Mouse (Mus musculus) MEL (cell line): ENCODE data around the gene Fank1. TPM values are rescaled to one million over a fixed set of nuclear protein-coding genes. Genes with fewer than 3 reads are reported as not detected.

Experiments
- DNase-seq: peaks from one replicate; pipeline ENCODE4 v3.0.0; 2011; ENCODE audit warnings: low read depth, low spot score
- H3K27ac ChIP-seq: 2 replicates; pipeline ENCODE4 v1.5.1; 2012; ENCODE audit warnings: low read depth, mild to moderate bottlenecking, control low read depth, low read length, moderate library complexity; ENCODE audit not compliant: control insufficient read depth
- H3K27me3 ChIP-seq, 2 experiments: fragments of 150-350 bp in 1 of 2; sonication (generic) in 1 of 2; 2 replicates each; pipeline ENCODE4 v1.6.1; 2012; ENCODE audit warnings: low read length in 2 of 2, mild to moderate bottlenecking in 2 of 2, improper control_type of control experiment in 1 of 2, moderate library complexity in 1 of 2; ENCODE audit not compliant: insufficient read depth in 2 of 2, control insufficient read depth in 1 of 2
- H3K36me3 ChIP-seq, 2 experiments: 2 replicates each; pipeline ENCODE4 v1.6.1; 2012 to 2014; ENCODE audit warnings: low read length in 2 of 2, improper control_type of control experiment in 1 of 2, inconsistent platforms in 1 of 2, mild to moderate bottlenecking in 1 of 2; ENCODE audit not compliant: insufficient read depth in 2 of 2, control insufficient read depth in 1 of 2
- H3K4me1 ChIP-seq, 2 experiments: fragments of 150-350 bp in 1 of 2; sonication (generic) in 1 of 2; 2 replicates each; pipeline ENCODE4 v1.6.1; 2012; ENCODE audit warnings: low read length in 2 of 2, improper control_type of control experiment in 1 of 2, mild to moderate bottlenecking in 1 of 2; ENCODE audit not compliant: insufficient read depth in 2 of 2, control insufficient read depth in 1 of 2
- H3K4me3 ChIP-seq, 2 experiments: fragments of 150-350 bp in 1 of 2; sonication (generic) in 1 of 2; 2 replicates each; pipeline ENCODE4 v1.5.1; 2012; ENCODE audit warnings: low read depth in 2 of 2, low read length in 2 of 2, mild to moderate bottlenecking in 2 of 2, moderate library complexity in 2 of 2, control low read depth in 1 of 2, improper control_type of control experiment in 1 of 2; ENCODE audit not compliant: control insufficient read depth in 1 of 2, insufficient read depth in 1 of 2
- H3K79me2 ChIP-seq: 2 replicates; pipeline ENCODE4 v1.6.1; 2012; ENCODE audit warnings: mild to moderate bottlenecking, low read length, moderate library complexity; ENCODE audit not compliant: control insufficient read depth, poor library complexity, insufficient read depth
- H3K9ac ChIP-seq: 2 replicates; pipeline ENCODE4 v1.6.1; 2012; ENCODE audit warnings: low read depth, mild to moderate bottlenecking, control low read depth, low read length, moderate library complexity; ENCODE audit not compliant: control insufficient read depth, poor library complexity, severe bottlenecking
- H3K9me3 ChIP-seq: fragments of 150-350 bp; sonication (generic); replicated peaks from 2 replicates; pipeline ENCODE4 v1.6.1; 2012; ENCODE audit warnings: mild to moderate bottlenecking, low read length, improper control_type of control experiment, moderate library complexity; ENCODE audit not compliant: insufficient read depth
- CHD1 ChIP-seq: IDR thresholded peaks from 2 replicates; pipeline ENCODE4 v1.6.1; 2012; ENCODE audit warnings: low read depth, mild to moderate bottlenecking, inconsistent platforms, low read length, improper control_type of control experiment
- CTCF ChIP-seq, 3 experiments: IDR thresholded peaks in 2 of 3; conservative IDR thresholded peaks in 1 of 3; 2 replicates each; pipeline ENCODE4 v1.5.1; 2011 to 2012; ENCODE audit warnings: low read length in 3 of 3, low read depth in 2 of 3, mild to moderate bottlenecking in 2 of 3, improper control_type of control experiment in 1 of 3, inconsistent platforms in 1 of 3, mixed read lengths in 1 of 3, moderate library complexity in 1 of 3; ENCODE audit not compliant: control insufficient read depth in 1 of 3, insufficient read depth in 1 of 3, poor library complexity in 1 of 3, severe bottlenecking in 1 of 3
- E2F4 ChIP-seq: IDR thresholded peaks from 2 replicates; pipeline ENCODE4 v1.6.1; 2011; ENCODE audit warnings: low read depth, low read length, improper control_type of control experiment, borderline replicate concordance
- ELF1 ChIP-seq: IDR thresholded peaks from 2 replicates; pipeline ENCODE4 v1.6.1; 2014; ENCODE audit warnings: low read depth, mild to moderate bottlenecking, inconsistent platforms, low read length, improper control_type of control experiment, moderate library complexity
- EP300 ChIP-seq, 2 experiments: IDR thresholded peaks; 2 replicates each; pipeline ENCODE4 v1.6.1; 2011; ENCODE audit warnings: improper control_type of control experiment in 2 of 2, low read length in 2 of 2, low read depth in 1 of 2, mild to moderate bottlenecking in 1 of 2
- ETS1 ChIP-seq: IDR thresholded peaks from 2 replicates; pipeline ENCODE4 v1.6.1; 2012; ENCODE audit warnings: low read depth, mild to moderate bottlenecking, inconsistent platforms, low read length, improper control_type of control experiment, moderate library complexity
- GABPA ChIP-seq: IDR thresholded peaks from 2 replicates; pipeline ENCODE4 v1.6.1; 2012; ENCODE audit warnings: low read depth, mild to moderate bottlenecking, inconsistent platforms, low read length, improper control_type of control experiment, moderate library complexity
- GATA1 ChIP-seq: IDR thresholded peaks from 2 replicates; pipeline ENCODE4 v1.6.1; 2011; ENCODE audit warnings: low read depth, low read length, improper control_type of control experiment
- HCFC1 ChIP-seq: IDR thresholded peaks from 2 replicates; pipeline ENCODE4 v1.6.1; 2012; ENCODE audit warnings: low read depth, mild to moderate bottlenecking, inconsistent platforms, low read length, improper control_type of control experiment, moderate library complexity
- JUND ChIP-seq: IDR thresholded peaks from 2 replicates; pipeline ENCODE4 v1.6.1; 2011; ENCODE audit warnings: low read depth, mild to moderate bottlenecking, improper control_type of control experiment, low read length
- KAT2A ChIP-seq: conservative IDR thresholded peaks from 2 replicates; pipeline ENCODE4 v1.6.1; 2012; ENCODE audit warnings: low read depth, low read length, improper control_type of control experiment, inconsistent platforms
- MAFK ChIP-seq: IDR thresholded peaks from 2 replicates; pipeline ENCODE4 v1.6.1; 2011; ENCODE audit warnings: low read depth, mild to moderate bottlenecking, low read length, improper control_type of control experiment, borderline replicate concordance
- MEF2A ChIP-seq: IDR thresholded peaks from 2 replicates; pipeline ENCODE4 v1.6.1; 2014; ENCODE audit warnings: low read depth, mild to moderate bottlenecking, inconsistent platforms, low read length, improper control_type of control experiment; ENCODE audit not compliant: poor library complexity, insufficient replicate concordance, severe bottlenecking; ENCODE audit errors: extremely low read depth
- MXI1 ChIP-seq: IDR thresholded peaks from 2 replicates; pipeline ENCODE4 v1.6.1; 2011; ENCODE audit warnings: mild to moderate bottlenecking, low read depth, low read length, improper control_type of control experiment
- NELFE ChIP-seq: IDR thresholded peaks from 2 replicates; pipeline ENCODE4 v1.6.1; 2011; ENCODE audit warnings: low read depth, low read length, improper control_type of control experiment
- NRF1 ChIP-seq: IDR thresholded peaks from 2 replicates; pipeline ENCODE4 v1.6.1; 2014; ENCODE audit warnings: low read depth, mild to moderate bottlenecking, inconsistent platforms, low read length, improper control_type of control experiment, moderate library complexity; ENCODE audit not compliant: poor library complexity, insufficient read depth, severe bottlenecking
- POLR2AphosphoS5 ChIP-seq: IDR thresholded peaks from 2 replicates; pipeline ENCODE4 v1.6.1; 2012; ENCODE audit warnings: low read depth, borderline replicate concordance, mild to moderate bottlenecking, inconsistent platforms, low read length, moderate library complexity, mixed read lengths
- RAD21 ChIP-seq: IDR thresholded peaks from 2 replicates; pipeline ENCODE4 v1.6.1; 2011; ENCODE audit warnings: mild to moderate bottlenecking, low read depth, low read length, improper control_type of control experiment
- RCOR1 ChIP-seq: IDR thresholded peaks from 2 replicates; pipeline ENCODE4 v1.6.1; 2012; ENCODE audit warnings: low read depth, mild to moderate bottlenecking, inconsistent platforms, low read length, improper control_type of control experiment
- SIN3A ChIP-seq: IDR thresholded peaks from 2 replicates; pipeline ENCODE4 v1.6.1; 2012; ENCODE audit warnings: low read length, improper control_type of control experiment, inconsistent platforms
- SMC3 ChIP-seq: IDR thresholded peaks from 2 replicates; pipeline ENCODE4 v1.6.1; 2011; ENCODE audit warnings: low read depth, low read length, improper control_type of control experiment
- TAL1 ChIP-seq: IDR thresholded peaks from 2 replicates; pipeline ENCODE4 v1.6.1; 2012; ENCODE audit warnings: mild to moderate bottlenecking, inconsistent platforms, low read length, moderate library complexity, mixed read lengths
- TBP ChIP-seq: IDR thresholded peaks from 2 replicates; pipeline ENCODE4 v1.8.0; 2011; ENCODE audit warnings: low read depth, low read length, improper control_type of control experiment
- TCF12 ChIP-seq: IDR thresholded peaks from 2 replicates; pipeline ENCODE4 v1.6.1; 2014; ENCODE audit warnings: low read depth, mild to moderate bottlenecking, inconsistent platforms, low read length, improper control_type of control experiment, moderate library complexity
- UBTF ChIP-seq: IDR thresholded peaks from 2 replicates; pipeline ENCODE4 v1.6.1; 2012; ENCODE audit warnings: low read depth, mild to moderate bottlenecking, inconsistent platforms, low read length, improper control_type of control experiment, moderate library complexity, borderline replicate concordance; ENCODE audit not compliant: insufficient read depth
- USF1 ChIP-seq: IDR thresholded peaks from 2 replicates; pipeline ENCODE4 v1.6.1; 2014; ENCODE audit warnings: low read depth, mild to moderate bottlenecking, inconsistent platforms, low read length, improper control_type of control experiment, moderate library complexity
- USF2 ChIP-seq, 2 experiments: IDR thresholded peaks; 2 replicates each; pipeline ENCODE4 v1.6.1; 2011 to 2012; ENCODE audit warnings: improper control_type of control experiment in 2 of 2, low read length in 2 of 2, borderline replicate concordance in 1 of 2, inconsistent platforms in 1 of 2, low read depth in 1 of 2, mild to moderate bottlenecking in 1 of 2; ENCODE audit not compliant: insufficient read depth in 1 of 2
- ZC3H11A ChIP-seq: IDR thresholded peaks from 2 replicates; pipeline ENCODE4 v1.6.1; 2012; ENCODE audit warnings: low read depth, mild to moderate bottlenecking, inconsistent platforms, low read length, improper control_type of control experiment
- ZKSCAN1 ChIP-seq: IDR thresholded peaks from 2 replicates; pipeline ENCODE4 v1.6.1; 2012; ENCODE audit warnings: low read depth, mild to moderate bottlenecking, inconsistent platforms, low read length, improper control_type of control experiment, moderate library complexity
- ZMIZ1 ChIP-seq: IDR thresholded peaks from 2 replicates; pipeline ENCODE4 v1.6.1; 2012; ENCODE audit warnings: low read depth, mild to moderate bottlenecking, inconsistent platforms, low read length, improper control_type of control experiment, moderate library complexity
- polyA plus RNA-seq, 2 experiments: library from polyadenylated mRNA; stranded (reverse) in 1 of 2; unstranded in 1 of 2; fragments of >175 nt in 1 of 2; fragments of >200 nt in 1 of 2; gene quantifications; 2 replicates each; pipeline versions ENCODE4 v1.2.1 to v1.2.4; 2012; ENCODE audit warnings: low replicate concordance in 2 of 2, low read depth in 1 of 2; ENCODE audit not compliant: insufficient read length in 2 of 2, insufficient read depth in 1 of 2, missing spikeins in 1 of 2
- total RNA-seq: library from RNA; depleted of rRNA; stranded (reverse); fragments of 300-350 nt; gene quantifications from 2 replicates; pipeline ENCODE4 v1.2.3, GENCODE M21; 2012

Fank1 gene
- total and polyA plus RNA-seq, 3 experiments, result 0.17 to 1.8 TPM; not detected in 1

GRCm38 (mm10) chr7:133850735-133851134 lies 74.1 kb downstream of the Fank1 start:
- no peaks in the 10 kb centered on the region for H3K79me2 ChIP-seq
- no peaks in the 10 kb centered on the region for H3K4me1 ChIP-seq
- peak in 2 of 3 experiments; percentile 35 to 39; a peak in 4 of 6 replicates for TF ChIP-seq CTCF (IDR thresholded peaks at IDR 0.05 in 2 of 3, conservative IDR thresholded peaks at IDR 0.05 in 1 of 3; ENCODE audit: control insufficient read depth in 1 of 3, insufficient read depth in 1 of 3, low read depth in 2 of 3, low read length in 3 of 3, poor library complexity in 1 of 3, severe bottlenecking in 1 of 3)
- peak; percentile 31 for TF ChIP-seq RAD21
- no peak for TF ChIP-seq EP300 (IDR thresholded peaks at IDR 0.05; ENCODE audit: low read depth in 1 of 2, low read length in 2 of 2)
- TF ChIP-seq RCOR1, result no peak
- peak; percentile 12 for DNase-seq
- no peaks in the 10 kb centered on the region; a peak in 1 of 4 replicates for H3K27me3 ChIP-seq
- H3K9me3 ChIP-seq, result no peaks in the 10 kb centered on the region
- no peak overlapping the region for H3K27ac ChIP-seq
- H3K36me3 ChIP-seq, result no peaks in the 10 kb centered on the region
- no peak overlapping the region for H3K9ac ChIP-seq
- no peak overlapping the region for H3K4me3 ChIP-seq

GRCm38 (mm10) chr7:133856278-133856677 lies 79.6 kb downstream of the Fank1 start:
- Histone ChIP-seq H3K27ac (no peak overlapping the region), H3K9me3 (no peaks in the 10 kb centered on the region), H3K36me3 (no peaks in the 10 kb centered on the region), H3K4me1 (no peaks in the 10 kb centered on the region), H3K27me3 (no peaks in the 10 kb centered on the region), H3K9ac (no peak overlapping the region), H3K4me3 (no peak overlapping the region)
- DNase-seq, result peak; percentile 72
- TF ChIP-seq ZKSCAN1, result no peak
- 0 out of 2 replicates have a peak, but pooled peaks have one; percentile 47 for TF ChIP-seq SIN3A
- TF ChIP-seq MXI1, result peak; percentile 31; the same call in 1 of the 2 replicates
- TF ChIP-seq ZMIZ1, result no peak
- no peak for TF ChIP-seq RCOR1
- TF ChIP-seq GABPA, result no peak
- TF ChIP-seq HCFC1, result no peak
- TF ChIP-seq GATA1, result peak; percentile 15; the same call in 1 of the 2 replicates
- TF ChIP-seq TAL1, result no peak
- peak; percentile 79 for TF ChIP-seq ZC3H11A
- TF ChIP-seq POLR2AphosphoS5, result no peak
- TF ChIP-seq CTCF (IDR thresholded peaks at IDR 0.05 in 2 of 3, conservative IDR thresholded peaks at IDR 0.05 in 1 of 3; ENCODE audit: control insufficient read depth in 1 of 3, insufficient read depth in 1 of 3, low read depth in 2 of 3, low read length in 3 of 3, poor library complexity in 1 of 3, severe bottlenecking in 1 of 3), result peak; percentile 89 to 96 (median 91)
- no peak for TF ChIP-seq USF1
- no peak for TF ChIP-seq UBTF
- no peak for TF ChIP-seq TCF12
- peak; percentile 97 for TF ChIP-seq RAD21
- TF ChIP-seq MAFK, result no peak
- no peak for TF ChIP-seq ELF1
- TF ChIP-seq NELFE, result no peak
- no peak for TF ChIP-seq MEF2A
- no peak for TF ChIP-seq ETS1
- no peak for TF ChIP-seq CHD1
- TF ChIP-seq E2F4, result no peak
- no peak for TF ChIP-seq NRF1
- no peak for TF ChIP-seq TBP
- peak; percentile 84 for TF ChIP-seq SMC3
- TF ChIP-seq KAT2A, result no peak
- no peak for TF ChIP-seq USF2 (IDR thresholded peaks at IDR 0.05; ENCODE audit: borderline replicate concordance in 1 of 2, insufficient read depth in 1 of 2, low read depth in 1 of 2, low read length in 2 of 2)
- TF ChIP-seq JUND, result no peak
- TF ChIP-seq, all 39 proteins: peak for 7
- H3K79me2 ChIP-seq, result no peaks in the 10 kb centered on the region
